Mouse (Mus musculus) T-cell, adult 2 months (primary cell): Measurements from ENCODE around the gene Dll1.

ENCODE experiments used
- DNase-seq: peaks from one replicate; pipeline ENCODE4 v3.0.0; 2022; ENCODE audit warnings: low spot score

Dll1 gene

GRCm38 (mm10) chr17:15325976-15326842, 50.5 kb downstream of the Dll1 start:
- no peak for DNase-seq

- no peak for DNase-seq
These were observed 53.4 kb downstream of the Dll1 start for GRCm38 (mm10) chr17:15323191-15323834.
